Mouse (Mus musculus) kidney, adult 8-10 months (tissue): ENCODE results near the gene Slc25a38.

ENCODE experiments used
- DNase-seq, 2 experiments: peaks; one replicate each; pipeline ENCODE4 v3.0.0; 2022

Gene Slc25a38

GRCm38 (mm10) chr9:120110211-120111018, at the start of gene Slc25a38:
Gene Slc25a38, plus strand, starts transcription at chr9:120110374.
- peak; percentile 94 to 96 for DNase-seq

- DNase-seq = no peak
Observed at GRCm38 (mm10) chr9:120064317-120064716, 45.9 kb upstream of the Slc25a38 start.

- no peak for DNase-seq
Observed at GRCm38 (mm10) chr9:120067609-120068008, 42.6 kb upstream of the Slc25a38 start.

- no peak for DNase-seq
Observed at GRCm38 (mm10) chr9:120068047-120068446, 42.1 kb upstream of the Slc25a38 start.

- no peak for DNase-seq
Observed at GRCm38 (mm10) chr9:120069779-120070178, 40.4 kb upstream of the Slc25a38 start, which contains the start of gene Cx3cr1. Gene Cx3cr1, minus strand, starts transcription at chr9:120069879.

- no peak for DNase-seq
Observed at GRCm38 (mm10) chr9:120071251-120071650, 38.9 kb upstream of the Slc25a38 start.

- DNase-seq = peak; percentile 65 to 88
Observed at GRCm38 (mm10) chr9:120073169-120073568, 37.0 kb upstream of the Slc25a38 start.

GRCm38 (mm10) chr9:120074516-120074915, 35.7 kb upstream of the Slc25a38 start:
- no peak for DNase-seq

GRCm38 (mm10) chr9:120078241-120078640, 31.9 kb upstream of the Slc25a38 start:
- no peak for DNase-seq

- no peak for DNase-seq
Observed at GRCm38 (mm10) chr9:120079901-120080300, 30.3 kb upstream of the Slc25a38 start.

- DNase-seq = no peak
Observed at GRCm38 (mm10) chr9:120080546-120081108, 29.5 kb upstream of the Slc25a38 start.

- DNase-seq = no peak
Observed at GRCm38 (mm10) chr9:120081247-120081646, 28.9 kb upstream of the Slc25a38 start.

- DNase-seq = no peak
Observed at GRCm38 (mm10) chr9:120081967-120082366, 28.2 kb upstream of the Slc25a38 start.

GRCm38 (mm10) chr9:120082691-120083090, 27.5 kb upstream of the Slc25a38 start:
- DNase-seq = no peak

GRCm38 (mm10) chr9:120083158-120083894, 26.8 kb upstream of the Slc25a38 start:
- no peak for DNase-seq

GRCm38 (mm10) chr9:120084406-120084805, 25.8 kb upstream of the Slc25a38 start:
- DNase-seq = no peak

GRCm38 (mm10) chr9:120089125-120089524, 21.0 kb upstream of the Slc25a38 start:
- DNase-seq = no peak

GRCm38 (mm10) chr9:120091086-120091485, 19.1 kb upstream of the Slc25a38 start:
- DNase-seq = no peak

- no peak for DNase-seq
Observed at GRCm38 (mm10) chr9:120091696-120092238, 18.4 kb upstream of the Slc25a38 start, which contains the start of gene Ccr8. Gene Ccr8, plus strand, starts transcription at chr9:120092114.

GRCm38 (mm10) chr9:120093701-120094100, 16.5 kb upstream of the Slc25a38 start:
- DNase-seq = no peak

GRCm38 (mm10) chr9:120095886-120096285, 14.3 kb upstream of the Slc25a38 start:
- DNase-seq = no peak

GRCm38 (mm10) chr9:120098682-120099081, 11.5 kb upstream of the Slc25a38 start:
- DNase-seq = peak; percentile 21 to 53

GRCm38 (mm10) chr9:120099304-120099703, 10.9 kb upstream of the Slc25a38 start:
- no peak for DNase-seq
